ENCODE assay signal across 29 mouse cellular contexts in genomic region chr6:103947474-103947873, GRCm38 (mm10).
"Had no signal": no experiment of that assay in that cellular context is flagged by ENCODE, and none has a peak within 500 bp of the region (broad histone marks: within the 10 kb centered on the region; RNA-seq: fewer than 3 reads in every experiment).

No protein-coding gene starts in this region.

- H3K4me3 ChIP-seq: left cerebral cortex, adult 2 months; limb, embryonic 10.5 days; limb, embryonic 12.5 days; limb, embryonic 13.5 days; limb, embryonic 15.5 days; liver, embryonic 12.5 days; liver, embryonic 13.5 days; liver, embryonic 15.5 days; megakaryocyte, embryonic 14.5 days; midbrain, embryonic 10.5 days; midbrain, embryonic 12.5 days; midbrain, embryonic 13.5 days; midbrain, embryonic 15.5 days; myocyte; neural tube, embryonic 12.5 days had no signal

- H3K9me3 ChIP-seq: limb, embryonic 10.5 days; limb, embryonic 12.5 days; limb, embryonic 13.5 days; limb, embryonic 15.5 days; liver, embryonic 12.5 days; liver, embryonic 13.5 days; liver, embryonic 15.5 days; megakaryocyte, embryonic 14.5 days; midbrain, embryonic 10.5 days; midbrain, embryonic 12.5 days; midbrain, embryonic 13.5 days; midbrain, embryonic 15.5 days; neural tube, embryonic 12.5 days had no signal

- H3K27me3 ChIP-seq: limb, embryonic 12.5 days; limb, embryonic 13.5 days; limb, embryonic 15.5 days; liver, embryonic 12.5 days; liver, embryonic 13.5 days; liver, embryonic 15.5 days; megakaryocyte, embryonic 14.5 days; midbrain, embryonic 12.5 days; midbrain, embryonic 13.5 days; midbrain, embryonic 15.5 days; neural tube, embryonic 12.5 days had no signal

- H3K27ac ChIP-seq: left cerebral cortex, adult 2 months; limb, embryonic 10.5 days; limb, embryonic 12.5 days; limb, embryonic 13.5 days; limb, embryonic 15.5 days; liver, embryonic 12.5 days; liver, embryonic 13.5 days; liver, embryonic 14.5 days; liver, embryonic 15.5 days; macrophage; midbrain, embryonic 10.5 days; midbrain, embryonic 12.5 days; midbrain, embryonic 13.5 days; midbrain, embryonic 15.5 days; neural tube, embryonic 12.5 days had no signal

- ATAC-seq: liver, embryonic 12.5 days; liver, postnatal 0 days; midbrain, embryonic 13.5 days; midbrain, embryonic 15.5 days; midbrain, embryonic 16.5 days had no signal

- H3K9ac ChIP-seq: limb, embryonic 12.5 days; limb, embryonic 13.5 days; limb, embryonic 15.5 days; liver, embryonic 12.5 days; liver, embryonic 13.5 days; liver, embryonic 14.5 days; liver, embryonic 15.5 days; liver, postnatal 0 days; midbrain, embryonic 12.5 days; midbrain, embryonic 13.5 days; midbrain, embryonic 15.5 days; neural tube, embryonic 12.5 days had no signal

- H3K36me3 ChIP-seq: limb, embryonic 10.5 days; limb, embryonic 12.5 days; limb, embryonic 13.5 days; limb, embryonic 15.5 days; liver, embryonic 12.5 days; liver, embryonic 13.5 days; liver, embryonic 15.5 days; midbrain, embryonic 10.5 days; midbrain, embryonic 12.5 days; midbrain, embryonic 13.5 days; midbrain, embryonic 15.5 days; neural tube, embryonic 12.5 days had no signal

- DNase-seq: layer of hippocampus, postnatal 36 days; left cerebral cortex, postnatal 4 days; liver; liver, embryonic 13.5 days; liver, postnatal 0 days; lung, adult 2 months; lung, postnatal 10 days; lung, postnatal 14 days; lung, postnatal 36 days; midbrain, embryonic 14.5 days had no signal

- H3K4me2 ChIP-seq: limb, embryonic 12.5 days; limb, embryonic 13.5 days; limb, embryonic 15.5 days; liver, embryonic 11.5 days; liver, embryonic 12.5 days; liver, embryonic 13.5 days; liver, embryonic 15.5 days; midbrain, embryonic 11.5 days; midbrain, embryonic 12.5 days; midbrain, embryonic 13.5 days; midbrain, embryonic 15.5 days; neural tube, embryonic 12.5 days had no signal

- H3K4me1 ChIP-seq: limb, embryonic 10.5 days; limb, embryonic 12.5 days; limb, embryonic 13.5 days; limb, embryonic 15.5 days; liver, embryonic 12.5 days; liver, embryonic 13.5 days; liver, embryonic 15.5 days; megakaryocyte, embryonic 14.5 days; midbrain, embryonic 10.5 days; midbrain, embryonic 12.5 days; midbrain, embryonic 13.5 days; midbrain, embryonic 15.5 days; neural tube, embryonic 12.5 days had no signal
